Mouse (Mus musculus) gastrocnemius, postnatal 25 days (tissue): ENCODE measurements around the gene Klf7. TPM values are rescaled to one million over a fixed set of nuclear protein-coding genes. Genes with fewer than 3 reads are reported as not detected.
A peak's percentile ranks its signal among the peaks of the same experiment; 100 is the strongest.

ENCODE experiments used
- DNase-seq: peaks from one replicate; pipeline ENCODE4 v3.0.0; 2022
- total RNA-seq, 2 experiments: library from RNA; stranded (reverse); gene quantifications; 1 replicate in 1 of 2; 2 replicates in 1 of 2; pipeline ENCODE4 v1.2.3; 2021

Gene Klf7
- total RNA-seq, 2 experiments from 2014 or later, result 7.1 to 8.6 TPM

DNA sequence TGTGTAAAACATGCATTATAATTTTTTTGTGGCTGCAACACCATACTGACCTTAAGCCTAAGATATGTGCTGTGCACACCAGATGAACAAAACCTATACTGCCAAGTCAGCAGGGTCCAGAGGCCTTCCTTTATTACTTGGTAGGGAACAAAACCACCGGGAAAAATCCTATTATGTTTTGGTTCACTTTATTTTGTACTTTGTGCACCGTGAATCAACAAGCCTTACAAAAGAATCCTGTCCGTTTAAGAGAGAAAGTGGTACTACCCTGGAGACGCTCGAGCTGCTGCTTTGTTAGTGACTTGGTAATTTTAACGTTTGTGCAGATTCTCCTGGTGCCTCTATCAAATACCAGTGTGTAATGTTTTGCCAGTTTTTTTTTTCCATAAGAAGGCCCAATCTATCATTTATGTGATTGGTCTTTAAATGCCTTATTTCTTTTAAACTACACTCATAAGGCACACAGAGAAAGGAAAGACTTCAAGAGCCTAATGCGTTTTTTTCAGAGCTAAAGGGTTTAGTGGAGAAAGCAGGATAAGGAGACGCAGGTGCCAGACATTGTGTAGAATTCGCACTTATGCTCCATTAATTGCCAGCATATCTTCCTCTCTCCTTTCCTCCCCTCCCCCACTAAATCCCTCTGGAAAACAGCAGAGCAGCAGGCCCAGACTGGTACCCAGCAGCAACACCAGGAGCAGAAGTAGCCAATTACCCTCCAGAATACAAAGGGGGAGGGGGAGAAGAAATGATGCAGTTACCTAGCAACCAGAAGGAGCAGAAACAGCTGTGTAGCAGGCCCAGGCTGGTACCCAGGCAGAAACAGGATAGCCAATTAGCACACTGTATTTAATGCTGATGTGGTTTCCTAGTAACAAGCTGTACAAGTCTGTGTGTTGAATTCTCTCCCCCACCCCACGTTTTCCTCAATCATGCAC lies 55.5 kb downstream of the Klf7 start:
- no peak for DNase-seq

DNA sequence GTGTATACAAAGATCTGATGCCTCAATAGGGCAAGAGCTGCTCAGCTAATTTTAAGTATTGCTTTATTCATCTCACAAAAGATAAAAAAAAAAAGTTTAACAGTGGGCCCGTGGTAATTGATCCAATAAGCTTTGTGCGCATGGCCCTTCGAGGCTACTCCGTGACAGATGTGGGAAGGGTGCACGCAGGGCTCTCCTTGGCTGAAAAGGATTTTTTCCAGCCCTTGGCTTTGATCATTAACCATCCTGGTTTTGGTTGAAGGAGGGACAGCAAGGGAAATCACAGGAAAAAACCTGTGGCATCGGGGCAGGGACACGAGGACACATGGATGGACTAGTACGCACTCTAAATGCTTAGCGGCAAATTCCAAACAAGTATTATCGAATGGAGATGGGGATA lies 60.6 kb downstream of the Klf7 start:
- DNase-seq, result no peak

GRCm38 (mm10) chr1:64060699-64061454 lies 61.2 kb downstream of the Klf7 start:
- DNase-seq, result no peak

- no peak for DNase-seq
Observed at GRCm38 (mm10) chr1:64060116-64060515, 62.0 kb downstream of the Klf7 start.

GRCm38 (mm10) chr1:64056541-64056940 lies 65.5 kb downstream of the Klf7 start:
- DNase-seq, result no peak

DNA sequence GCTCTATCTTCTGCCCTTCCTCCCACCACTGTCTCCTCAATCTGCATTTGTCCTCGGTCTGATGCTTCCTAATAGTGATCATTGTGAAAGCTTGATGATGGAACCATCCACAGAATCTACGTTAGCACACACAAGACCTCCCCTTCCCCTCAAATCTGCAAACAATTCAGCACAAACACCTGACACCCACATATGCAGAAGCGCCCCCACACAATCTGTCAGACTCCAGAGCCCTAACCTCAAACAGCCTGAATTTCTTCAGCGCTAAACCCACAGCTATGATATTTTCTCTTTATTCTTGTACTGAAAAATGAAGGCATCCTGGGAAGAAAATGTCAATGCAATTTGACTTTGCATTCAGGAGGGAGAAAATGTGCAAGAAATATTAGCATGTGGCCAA lies 66.1 kb downstream of the Klf7 start:
- DNase-seq, result no peak

DNA sequence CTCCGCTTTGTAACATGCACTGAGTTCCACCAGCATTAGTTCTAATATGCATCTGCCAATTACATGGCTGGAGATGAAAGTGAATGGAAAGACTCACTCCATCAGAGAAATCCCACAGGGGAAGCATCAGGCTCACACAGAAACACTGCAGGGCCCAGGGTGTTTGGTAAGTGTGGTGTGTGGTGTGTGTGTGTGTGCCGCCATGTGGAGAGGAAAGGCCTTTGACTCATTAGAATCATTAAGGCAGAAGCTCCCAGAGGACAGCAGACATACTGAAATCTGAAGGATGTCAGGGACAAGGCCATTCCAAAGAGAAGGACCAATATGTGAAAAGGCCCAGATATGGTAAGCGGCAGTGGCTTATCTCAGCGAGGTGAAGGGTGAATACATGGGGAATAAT lies 66.9 kb downstream of the Klf7 start:
- no peak for DNase-seq

DNA sequence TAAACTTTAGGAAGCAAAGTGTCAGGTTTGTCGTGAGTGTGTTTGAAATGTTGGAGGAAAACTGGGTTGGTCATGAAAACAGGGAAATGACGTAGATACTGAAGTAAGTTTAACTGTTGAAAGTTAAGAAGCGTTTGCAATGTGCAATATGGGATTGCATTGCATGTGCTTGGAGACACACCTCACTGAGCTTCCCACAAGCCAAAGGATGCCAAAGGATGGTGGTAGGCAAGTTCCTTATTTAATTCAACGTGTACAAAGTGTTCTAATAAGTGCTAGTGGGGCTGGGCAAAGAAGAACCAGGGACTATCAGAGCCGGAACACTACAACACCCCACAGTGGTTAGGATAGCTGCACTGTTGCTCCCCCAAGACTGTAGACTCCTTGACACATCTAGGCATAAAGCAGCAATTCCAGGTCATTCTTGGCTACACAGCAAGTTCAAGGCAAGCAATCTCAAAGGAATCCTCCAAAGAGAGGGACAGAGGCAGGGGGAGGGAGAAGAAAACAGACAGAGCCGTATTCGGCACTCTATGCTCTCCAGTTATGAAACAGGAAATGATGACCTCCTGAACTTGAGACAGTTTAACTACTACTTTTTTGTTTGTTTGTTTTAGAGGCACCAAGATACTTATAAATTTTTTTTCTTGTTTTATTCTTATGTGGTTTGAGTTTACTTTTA lies 69.9 kb downstream of the Klf7 start:
- no peak for DNase-seq

DNA sequence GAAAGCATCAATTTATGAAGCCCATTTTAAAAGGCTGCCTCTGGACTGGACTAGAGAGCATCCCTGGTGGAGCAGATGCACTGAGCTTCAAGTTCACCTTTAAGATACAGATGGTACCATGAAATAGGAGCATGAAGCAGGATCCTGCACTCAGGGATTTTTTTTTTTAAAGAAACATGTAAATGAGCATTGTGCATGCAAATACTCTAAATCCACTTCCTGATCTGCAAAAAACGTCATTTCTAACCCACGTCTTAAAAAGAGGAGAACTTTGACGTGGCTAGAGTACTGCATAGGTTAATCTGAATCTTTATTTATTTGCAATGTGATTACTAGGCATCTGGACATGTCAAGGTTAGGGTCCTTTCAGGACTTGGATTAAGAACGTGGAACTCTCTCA lies 73.5 kb downstream of the Klf7 start:
- no peak for DNase-seq

GRCm38 (mm10) chr1:64046802-64047156 lies 75.3 kb downstream of the Klf7 start:
- no peak for DNase-seq

GRCm38 (mm10) chr1:64046087-64046801 lies 75.8 kb downstream of the Klf7 start:
- no peak for DNase-seq

GRCm38 (mm10) chr1:64044577-64044976 lies 77.5 kb downstream of the Klf7 start:
- DNase-seq, result no peak

GRCm38 (mm10) chr1:64040831-64041383 lies 81.2 kb downstream of the Klf7 start:
- peak; percentile 44 for DNase-seq

GRCm38 (mm10) chr1:64040061-64040686 lies 81.9 kb downstream of the Klf7 start:
- no peak for DNase-seq

DNA sequence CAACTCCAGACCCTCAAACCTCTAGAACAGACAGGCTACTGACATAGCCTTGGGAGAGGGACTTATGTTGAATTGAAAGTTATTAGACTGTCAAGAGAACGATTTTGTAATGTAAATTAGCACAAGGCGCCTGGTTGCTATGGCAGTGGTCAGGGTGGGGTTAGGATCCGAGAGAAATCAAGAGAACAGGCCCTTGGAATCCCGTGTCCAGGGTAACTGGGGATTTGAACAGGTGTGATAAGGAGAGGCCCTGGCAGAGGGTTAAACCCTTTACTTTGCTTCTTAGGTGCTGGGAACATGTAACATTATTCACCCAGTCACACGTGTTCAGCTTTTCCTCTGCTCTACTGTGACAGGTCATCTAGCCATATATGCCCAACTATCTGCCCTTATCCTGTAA lies 83.7 kb downstream of the Klf7 start:
- DNase-seq, result no peak

DNA sequence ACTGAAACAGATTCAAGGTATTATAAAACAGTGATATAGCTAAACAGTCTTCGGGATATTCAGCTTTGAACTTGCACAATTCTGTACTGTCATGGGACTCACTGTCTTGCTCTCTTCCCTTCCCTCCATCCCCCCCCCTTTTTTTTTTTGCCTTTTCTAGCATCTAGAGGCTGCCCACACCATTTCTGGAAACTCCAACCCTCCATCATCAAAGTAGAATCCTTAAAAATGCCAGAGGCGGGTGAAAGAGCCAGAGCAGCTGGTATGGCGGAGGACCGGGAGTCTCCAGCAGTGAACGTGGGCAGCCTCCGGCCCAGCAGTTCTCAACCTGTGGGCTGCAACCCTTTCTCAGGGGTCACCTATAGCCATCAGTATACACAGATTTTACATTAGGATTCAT lies 84.3 kb downstream of the Klf7 start:
- no peak for DNase-seq

GRCm38 (mm10) chr1:64036881-64037452 lies 85.1 kb downstream of the Klf7 start:
- DNase-seq, result no peak

DNA sequence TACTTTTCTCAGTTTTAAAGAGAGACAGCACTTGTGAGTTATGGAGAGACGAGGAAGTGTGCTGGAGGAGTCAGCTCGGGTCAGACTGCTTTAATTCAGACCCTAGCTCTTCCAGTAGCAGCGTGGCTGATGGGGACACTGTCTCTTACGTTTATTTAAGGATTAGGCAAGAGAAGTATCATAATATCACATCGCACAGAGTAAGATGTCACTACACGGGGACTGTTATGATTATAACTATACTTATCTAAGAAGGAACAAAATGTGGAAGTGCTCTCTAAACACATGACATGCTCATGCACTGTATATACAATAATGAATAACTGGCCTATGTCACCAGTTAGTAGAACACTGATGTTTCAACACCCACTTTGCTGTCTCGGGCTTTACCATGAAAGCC lies 86.3 kb downstream of the Klf7 start:
- no peak for DNase-seq

- no peak for DNase-seq
Observed at GRCm38 (mm10) chr1:64035087-64035791, 86.8 kb downstream of the Klf7 start.

DNA sequence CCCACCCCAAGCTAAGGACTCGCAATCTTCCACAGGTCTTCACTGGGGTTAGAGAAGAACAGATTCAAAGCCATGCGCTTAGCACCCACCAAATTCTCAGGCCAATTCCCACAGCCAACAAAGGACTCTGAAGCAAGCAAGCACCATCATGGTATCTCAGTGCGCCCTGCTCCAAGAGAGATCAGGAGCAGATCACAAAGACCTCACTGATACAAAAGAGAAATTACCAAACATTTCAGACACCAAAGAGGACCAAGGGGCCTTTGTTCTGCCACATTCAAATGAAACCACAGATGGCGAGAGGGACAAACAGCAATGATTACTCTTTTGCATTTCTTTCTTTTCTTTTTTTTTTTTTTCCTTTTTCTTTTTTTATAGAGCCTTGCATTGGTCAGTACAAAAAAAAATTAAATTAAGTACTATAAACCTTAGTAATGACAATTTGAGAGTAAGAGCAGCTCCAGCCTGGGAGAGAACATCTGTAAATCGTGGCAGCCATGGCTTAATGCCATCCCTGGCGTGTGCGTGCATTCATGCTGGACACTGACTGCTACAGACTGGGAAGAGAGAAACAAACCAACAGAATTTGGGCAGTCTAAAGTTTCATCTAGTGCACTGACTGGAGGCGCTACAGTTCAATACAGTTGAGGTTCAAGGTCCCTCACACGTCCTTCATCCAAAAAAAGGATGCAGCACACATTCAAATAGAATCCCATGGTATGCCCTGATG lies 89.4 kb downstream of the Klf7 start:
- DNase-seq, result no peak
